Mouse (Mus musculus) limb, embryonic 14.5 days (tissue): ENCODE measurements around the gene Abcc9. TPM values are rescaled to one million over a fixed set of nuclear protein-coding genes. Genes with fewer than 3 reads are reported as not detected.

Experiments
- ATAC-seq: fragments of 200-750 bp; cut with Nextera tagmentation; 2 replicates; pipeline ENCODE4 v1.8.0; 2017; ENCODE audit warnings: low read depth, moderate number of reproducible peaks, moderate TSS enrichment; ENCODE audit not compliant: low FRiP score
- DNase-seq: peaks from one replicate; pipeline ENCODE4 v3.0.0-alpha.2; 2015; ENCODE audit warnings: low spot score
- H3K27ac ChIP-seq: fragments of 300-500 bp; sonication (generic); replicated peaks from 2 replicates; pipeline ENCODE4 v1.5.1; 2014; ENCODE audit warnings: low read depth, mild to moderate bottlenecking, low read length, moderate library complexity, mixed read lengths
- H3K27me3 ChIP-seq: fragments of 300-500 bp; sonication (generic); 2 replicates; pipeline ENCODE4 v1.6.1; 2014; ENCODE audit warnings: low read length, mixed read lengths; ENCODE audit not compliant: control insufficient read depth, insufficient read depth
- H3K36me3 ChIP-seq: fragments of 300-500 bp; sonication (generic); 2 replicates; pipeline ENCODE4 v1.6.1; 2014; ENCODE audit warnings: mild to moderate bottlenecking, low read length, moderate library complexity, mixed read lengths; ENCODE audit not compliant: control insufficient read depth, insufficient read depth
- H3K4me1 ChIP-seq: fragments of 300-500 bp; sonication (generic); 2 replicates; pipeline ENCODE4 v1.6.1; 2014; ENCODE audit warnings: antibody characterized with exemption, low read length, mixed read lengths; ENCODE audit not compliant: control insufficient read depth, insufficient read depth
- H3K4me2 ChIP-seq: fragments of 300-500 bp; sonication (generic); replicated peaks from 2 replicates; pipeline ENCODE4 v1.6.1; 2014; ENCODE audit warnings: low read depth, mild to moderate bottlenecking, low read length, moderate library complexity; ENCODE audit not compliant: severe bottlenecking
- H3K4me3 ChIP-seq: fragments of 300-500 bp; sonication (generic); replicated peaks from 2 replicates; pipeline ENCODE4 v1.5.1; 2014; ENCODE audit warnings: low read length
- H3K9ac ChIP-seq: fragments of 300-500 bp; sonication (generic); 2 replicates; pipeline ENCODE4 v1.6.1; 2014; ENCODE audit warnings: mild to moderate bottlenecking, low read depth, low read length, moderate library complexity; ENCODE audit not compliant: severe bottlenecking
- H3K9me3 ChIP-seq: fragments of 300-500 bp; sonication (generic); 2 replicates; pipeline ENCODE4 v1.6.1; 2016; ENCODE audit warnings: low read length; ENCODE audit not compliant: control insufficient read depth
- POLR2A ChIP-seq: fragments of 200-500 bp; IDR thresholded peaks from 2 replicates; pipeline ENCODE4 v1.8.0; 2012; ENCODE audit warnings: inconsistent platforms, mild to moderate bottlenecking, moderate library complexity, borderline replicate concordance; ENCODE audit not compliant: insufficient read depth, insufficient read length; ENCODE audit errors: extremely low read depth
- WGBS: fragments of 180-500 bp; shearing (Covaris S2); extraction: QIAGEN DNeasy Blood & Tissue Kit; methylation state at CpG from one replicate; pipeline ENCODE4 v1.1.7; 2014; 5-methylcytosine and 5-hydroxymethylcytosine counted together
- polyA plus RNA-seq, 2 experiments: library from polyadenylated mRNA; depleted of rRNA in 1 of 2; stranded (reverse) in 1 of 2; unstranded in 1 of 2; fragments of >200 nt; fragmentation: Nextera tagmentation in 1 of 2; extraction: Ambion mirVana in 1 of 2; gene quantifications; 2 replicates each; pipeline versions ENCODE4 v1.2.1 to v1.2.3; 2012 to 2014

The Abcc9 gene
- polyA plus RNA-seq, 2 experiments: 4.0 to 7.3 TPM

GRCm38 (mm10) chr6:142564746-142565145 is 137.4 kb downstream of the Abcc9 start:
- WGBS: 92% methylated on average over 3 of the region's 3 CpGs
- Histone ChIP-seq H3K36me3 (no peaks in the 10 kb centered on the region), H3K4me3 (no peak overlapping the region), H3K27me3 (peaks cover 21% of the 10 kb centered on the region), H3K4me1 (no peaks in the 10 kb centered on the region), H3K27ac (no peak overlapping the region), H3K9me3 (no peaks in the 10 kb centered on the region), H3K4me2 (no peak overlapping the region), H3K9ac (no peak overlapping the region)
- TF ChIP-seq POLR2A: no peak
- DNase-seq: no peak
- ATAC-seq: no peak

- Histone ChIP-seq H3K4me2 (no peak overlapping the region), H3K4me1 (no peaks in the 10 kb centered on the region), H3K9me3 (no peaks in the 10 kb centered on the region), H3K27me3 (no peaks in the 10 kb centered on the region), H3K9ac (no peak overlapping the region), H3K4me3 (no peak overlapping the region), H3K27ac (no peak overlapping the region), H3K36me3 (no peaks in the 10 kb centered on the region)
- DNase-seq (no peak), ATAC-seq (no peak)
- no peak for TF ChIP-seq POLR2A
- WGBS: 76% methylated on average over 1 of the region's 1 CpGs
Observed at GRCm38 (mm10) chr6:142561151-142561550, 141.0 kb downstream of the Abcc9 start.

GRCm38 (mm10) chr6:142558772-142559679 is 143.1 kb downstream of the Abcc9 start:
- TF ChIP-seq POLR2A: no peak
- 80% methylated on average over 10 of the region's 10 CpGs for WGBS
- no peak for DNase-seq
- ATAC-seq: no peak
- Histone ChIP-seq H3K27ac (no peak overlapping the region), H3K36me3 (no peaks in the 10 kb centered on the region), H3K27me3 (no peaks in the 10 kb centered on the region), H3K4me2 (no peak overlapping the region), H3K9ac (no peak overlapping the region), H3K4me1 (no peaks in the 10 kb centered on the region), H3K4me3 (no peak overlapping the region), H3K9me3 (no peaks in the 10 kb centered on the region)

GRCm38 (mm10) chr6:142558076-142558475 is 144.0 kb downstream of the Abcc9 start:
- H3K36me3 ChIP-seq: no peaks in the 10 kb centered on the region
- DNase-seq: no peak
- H3K9me3 ChIP-seq: no peaks in the 10 kb centered on the region
- H3K27ac ChIP-seq: no peak overlapping the region
- H3K9ac ChIP-seq: no peak overlapping the region
- H3K4me2 ChIP-seq: no peak overlapping the region
- H3K27me3 ChIP-seq: no peaks in the 10 kb centered on the region
- WGBS: 82% methylated on average over 10 of the region's 10 CpGs
- H3K4me1 ChIP-seq: no peaks in the 10 kb centered on the region
- ATAC-seq: no peak
- H3K4me3 ChIP-seq: no peak overlapping the region
- TF ChIP-seq POLR2A: no peak

- DNase-seq (no peak), ATAC-seq (no peak)
- no peak overlapping the region for H3K27ac ChIP-seq
- H3K36me3 ChIP-seq: no peaks in the 10 kb centered on the region
- WGBS: 47% methylated on average over 1 of the region's 1 CpGs
- no peak overlapping the region for H3K4me3 ChIP-seq
- H3K4me1 ChIP-seq: no peaks in the 10 kb centered on the region
- H3K9ac ChIP-seq: no peak overlapping the region
- H3K4me2 ChIP-seq: no peak overlapping the region
- no peaks in the 10 kb centered on the region for H3K27me3 ChIP-seq
- no peaks in the 10 kb centered on the region for H3K9me3 ChIP-seq
- TF ChIP-seq POLR2A: no peak
Observed at GRCm38 (mm10) chr6:142555988-142556387, 146.1 kb downstream of the Abcc9 start.
